8 mouse cellular contexts compared by ENCODE assay signal in the genomic region with DNA sequence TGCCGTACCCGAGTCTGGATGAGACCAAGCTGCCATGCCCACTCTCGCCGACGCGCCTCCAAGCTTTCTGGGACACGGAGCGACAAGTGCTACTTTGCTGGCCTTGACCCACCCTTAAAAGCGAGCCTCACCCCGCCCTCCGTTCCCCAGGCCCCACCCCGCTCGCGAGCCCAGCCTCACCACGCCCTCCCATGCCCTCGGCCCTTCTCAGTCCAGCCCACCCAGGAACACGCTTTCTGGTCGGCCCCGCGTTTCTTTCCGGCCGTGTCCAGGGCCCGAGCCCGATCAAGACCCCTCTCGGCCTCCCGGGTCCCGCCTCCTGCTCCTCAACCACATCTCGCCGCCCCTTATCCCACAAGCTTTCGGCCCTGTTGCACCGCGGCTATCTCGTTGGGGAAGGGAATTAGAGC. TPM values are rescaled to one million over a fixed set of nuclear protein-coding genes. Genes with fewer than 3 reads are reported as not detected.
DNase-seq lines count a peak whose midpoint lies in the region; ATAC-seq and TF ChIP-seq lines count a peak whose summit lies in the region.

No protein-coding gene starts in this region.

- peak overlapping the region; percentile 80 for H3K9ac ChIP-seq in hindbrain, postnatal 0 days (replicated peaks; ENCODE audit: low read length)
- H3K9ac ChIP-seq in limb, embryonic 13.5 days: peak overlapping the region; percentile 87
- peak overlapping the region; percentile 91 for H3K9ac ChIP-seq in midbrain, embryonic 13.5 days (replicated peaks)

- no peak for ATAC-seq in CD4-positive, CD25-positive, alpha-beta regulatory T cell, adult 4 months
- peak; percentile 49 for ATAC-seq in hindbrain, postnatal 0 days
- ATAC-seq in limb, embryonic 13.5 days (ENCODE audit: low FRiP score, low read depth): peak; percentile 60
- peak; percentile 49 for ATAC-seq in midbrain, embryonic 13.5 days

- H3K36me3 ChIP-seq in hindbrain, postnatal 0 days (ENCODE audit: insufficient read depth, low read length): no peaks in the 10 kb centered on the region
- H3K36me3 ChIP-seq in limb, embryonic 13.5 days: peaks cover 18% of the 10 kb centered on the region
- peaks cover 16% of the 10 kb centered on the region for H3K36me3 ChIP-seq in midbrain, embryonic 13.5 days

- H3K9me3 ChIP-seq in hindbrain, postnatal 0 days (ENCODE audit: low read length): no peaks in the 10 kb centered on the region
- no peaks in the 10 kb centered on the region for H3K9me3 ChIP-seq in limb, embryonic 13.5 days
- no peaks in the 10 kb centered on the region for H3K9me3 ChIP-seq in midbrain, embryonic 13.5 days

- H3K4me1 ChIP-seq in cortical plate, adult 2 months (ENCODE audit: control insufficient read depth, insufficient read depth, low read length): peaks cover 8% of the 10 kb centered on the region
- H3K4me1 ChIP-seq in hindbrain, postnatal 0 days (ENCODE audit: insufficient read depth, low read length): peaks cover 35% of the 10 kb centered on the region
- H3K4me1 ChIP-seq in limb, embryonic 13.5 days: peaks cover 49% of the 10 kb centered on the region
- H3K4me1 ChIP-seq in midbrain, embryonic 13.5 days (replicated peaks): peaks cover 52% of the 10 kb centered on the region

- TF ChIP-seq CTCF in cortical plate, adult 2 months (IDR thresholded peaks at IDR 0.05; ENCODE audit: extremely low read depth, insufficient read depth, low read length): no peak
- peak; percentile 34 for TF ChIP-seq CTCF in hindbrain, postnatal 0 days (IDR thresholded peaks at IDR 0.05; ENCODE audit: low read depth)

- peak overlapping the region; percentile 82 for H3K4me2 ChIP-seq in hindbrain, postnatal 0 days (ENCODE audit: low read depth, low read length)
- H3K4me2 ChIP-seq in limb, embryonic 13.5 days (replicated peaks): peak overlapping the region; percentile 87
- H3K4me2 ChIP-seq in midbrain, embryonic 13.5 days (replicated peaks): peak overlapping the region; percentile 83

- peak overlapping the region; percentile 82 for H3K27ac ChIP-seq in cortical plate, adult 2 months (ENCODE audit: insufficient read depth, low read length)
- H3K27ac ChIP-seq in hindbrain, postnatal 0 days: peak overlapping the region; percentile 94
- peak overlapping the region; percentile 97 for H3K27ac ChIP-seq in limb, embryonic 13.5 days
- peak overlapping the region; percentile 93 for H3K27ac ChIP-seq in midbrain, embryonic 13.5 days

- peak; percentile 62; the same call in 1 of the 2 replicates for TF ChIP-seq POLR2A in cortical plate, adult 2 months (IDR thresholded peaks at IDR 0.05; ENCODE audit: extremely low read depth, insufficient read depth, low read length)

- no peaks in the 10 kb centered on the region for H3K27me3 ChIP-seq in hindbrain, postnatal 0 days (ENCODE audit: insufficient read depth, low read length)
- H3K27me3 ChIP-seq in limb, embryonic 13.5 days: no peaks in the 10 kb centered on the region
- 0 out of 2 replicates have a peak, but pooled peaks cover 3% of the 10 kb centered on the region for H3K27me3 ChIP-seq in midbrain, embryonic 13.5 days

- DNase-seq in CD4-positive, CD25-positive, alpha-beta regulatory T cell, adult 2 months (ENCODE audit: low read depth, low spot score): peak; percentile 70
- DNase-seq in gastrocnemius, postnatal 10 days: peak; percentile 87
- DNase-seq in hindbrain, postnatal 0 days (ENCODE audit: low spot score): peak; percentile 75
- DNase-seq in spleen, adult 18-20 months: peak; percentile 78 to 83

- 0% methylated on average over 33 of the region's 33 CpGs for WGBS in hindbrain, postnatal 0 days
- whole genome bisulfite sequencing in limb, embryonic 13.5 days: 0% methylated on average over 33 of the region's 33 CpGs
- WGBS in midbrain, embryonic 13.5 days: under 1% methylated on average over 33 of the region's 33 CpGs

- peak overlapping the region; percentile 68 for H3K4me3 ChIP-seq in cortical plate, adult 2 months (ENCODE audit: insufficient read depth, low read length)
- H3K4me3 ChIP-seq in hindbrain, postnatal 0 days (ENCODE audit: low read length): peak overlapping the region; percentile 90
- peak overlapping the region; percentile 78 for H3K4me3 ChIP-seq in limb, embryonic 13.5 days
- H3K4me3 ChIP-seq in midbrain, embryonic 13.5 days (replicated peaks): peak overlapping the region; percentile 74

RNA-seq across cellular contexts. Expression of a gene that starts 0.4 kb away (rescaled TPM):
- 10 to 100 TPM; 21.3 to 26.1 TPM for polyA plus RNA-seq in CD4-positive, CD25-positive, alpha-beta regulatory T cell, adult 4 months (2017; shearing (Covaris generic))
- polyA plus RNA-seq in cortical plate, adult 2 months (2012; rRNA removed): 202 and 207 TPM in 2 replicates
- total RNA-seq in gastrocnemius, postnatal 10 days (2021): 100 to 1,000 TPM; 194 to 201 TPM
- 91.4 and 92.8 TPM in 2 replicates for total RNA-seq in hindbrain, postnatal 0 days (2014; rRNA removed)
- 67.2 and 69.0 TPM in 2 replicates for polyA plus RNA-seq in hindbrain, postnatal 0 days (2015; fragmentation: Nextera tagmentation; extraction: Ambion mirVana)
- polyA plus RNA-seq in limb, embryonic 13.5 days (2015; fragmentation: Nextera tagmentation; extraction: Ambion mirVana): 68.6 and 69.3 TPM in 2 replicates
- polyA plus RNA-seq in midbrain, embryonic 13.5 days (2015; fragmentation: Nextera tagmentation; extraction: Ambion mirVana): 67.8 and 69.0 TPM in 2 replicates

RNA-seq across cellular contexts. Expression of a gene that starts 20.3 kb away (rescaled TPM):
- not detected for polyA plus RNA-seq in CD4-positive, CD25-positive, alpha-beta regulatory T cell, adult 4 months (2017; shearing (Covaris generic))
- polyA plus RNA-seq in cortical plate, adult 2 months (2012; rRNA removed): 14.2 and 14.7 TPM in 2 replicates
- 10 to 100 TPM; 47.2 to 55.1 TPM for total RNA-seq in gastrocnemius, postnatal 10 days (2021)
- total RNA-seq in hindbrain, postnatal 0 days (2014; rRNA removed): 6.3 and 12.6 TPM in 2 replicates
- polyA plus RNA-seq in hindbrain, postnatal 0 days (2015; fragmentation: Nextera tagmentation; extraction: Ambion mirVana): 26.4 and 28.1 TPM in 2 replicates
- polyA plus RNA-seq in limb, embryonic 13.5 days (2015; fragmentation: Nextera tagmentation; extraction: Ambion mirVana): 140 and 149 TPM in 2 replicates
- polyA plus RNA-seq in midbrain, embryonic 13.5 days (2015; fragmentation: Nextera tagmentation; extraction: Ambion mirVana): 14.8 and 19.7 TPM in 2 replicates

RNA-seq across cellular contexts. Expression of a gene that starts 40.5 kb away (rescaled TPM):
- 10 to 100 TPM; 50.8 to 52.7 TPM for polyA plus RNA-seq in CD4-positive, CD25-positive, alpha-beta regulatory T cell, adult 4 months (2017; shearing (Covaris generic))
- polyA plus RNA-seq in cortical plate, adult 2 months (2012; rRNA removed): 27.1 and 30.1 TPM in 2 replicates
- 10 to 100 TPM; 45.4 to 58.1 TPM for total RNA-seq in gastrocnemius, postnatal 10 days (2021)
- 23.1 and 27.9 TPM in 2 replicates for total RNA-seq in hindbrain, postnatal 0 days (2014; rRNA removed)
- 57.2 and 63.0 TPM in 2 replicates for polyA plus RNA-seq in hindbrain, postnatal 0 days (2015; fragmentation: Nextera tagmentation; extraction: Ambion mirVana)
- 158 and 163 TPM in 2 replicates for polyA plus RNA-seq in limb, embryonic 13.5 days (2015; fragmentation: Nextera tagmentation; extraction: Ambion mirVana)
- 130 and 137 TPM in 2 replicates for polyA plus RNA-seq in midbrain, embryonic 13.5 days (2015; fragmentation: Nextera tagmentation; extraction: Ambion mirVana)

RNA-seq across cellular contexts. Expression of a gene that starts 52.0 kb away (rescaled TPM):
- 10 to 100 TPM; 11.7 to 21.8 TPM for polyA plus RNA-seq in CD4-positive, CD25-positive, alpha-beta regulatory T cell, adult 4 months (2017; shearing (Covaris generic))
- polyA plus RNA-seq in cortical plate, adult 2 months (2012; rRNA removed): 42.9 and 46.0 TPM in 2 replicates
- 10 to 100 TPM; 10.5 to 11.6 TPM for total RNA-seq in gastrocnemius, postnatal 10 days (2021)
- 66.0 and 71.4 TPM in 2 replicates for total RNA-seq in hindbrain, postnatal 0 days (2014; rRNA removed)
- polyA plus RNA-seq in hindbrain, postnatal 0 days (2015; fragmentation: Nextera tagmentation; extraction: Ambion mirVana): 36.5 and 40.9 TPM in 2 replicates
- polyA plus RNA-seq in limb, embryonic 13.5 days (2015; fragmentation: Nextera tagmentation; extraction: Ambion mirVana): 22.2 and 22.3 TPM in 2 replicates
- 45.6 and 47.4 TPM in 2 replicates for polyA plus RNA-seq in midbrain, embryonic 13.5 days (2015; fragmentation: Nextera tagmentation; extraction: Ambion mirVana)

Comparison
In these comparisons a context has a peak if more than half of its experiments do, and no peak if none do; other contexts are left out.
1. RNA of a gene that starts 20.3 kb away (polyA plus RNA-seq): 140 to 149 TPM in limb, embryonic 13.5 days, 26.4 to 28.1 TPM in hindbrain, postnatal 0 days, 14.8 to 19.7 TPM in midbrain, embryonic 13.5 days and 14.2 to 14.7 TPM in cortical plate, adult 2 months; not detected in CD4-positive, CD25-positive, alpha-beta regulatory T cell, adult 4 months; every median in the first group is over 10 times any median in the second.
2. Peak in every context shown above with its lines, with median percentiles within 50 percentile points of each other: DNase-seq, H3K27ac ChIP-seq, H3K4me3 ChIP-seq, H3K4me2 ChIP-seq and H3K9ac ChIP-seq.